Mouse (Mus musculus) neural tube, embryonic 13.5 days (tissue): Measurements from ENCODE around the gene Ubxn2a. TPM values are rescaled to one million over a fixed set of nuclear protein-coding genes. Genes with fewer than 3 reads are reported as not detected.
A peak's percentile ranks its signal among the peaks of the same experiment; 100 is the strongest.

Source experiments
- ATAC-seq: fragments of 200-750 bp; cut with Nextera tagmentation; 2 replicates; pipeline ENCODE4 v1.8.0; 2017; ENCODE audit warnings: low read depth, mild to moderate bottlenecking, moderate TSS enrichment, moderate library complexity
- H3K27ac ChIP-seq: fragments of 300-500 bp; sonication (generic); replicated peaks from 2 replicates; pipeline ENCODE4 v1.5.1; 2015; ENCODE audit warnings: moderate library complexity, mild to moderate bottlenecking, inconsistent platforms
- H3K27me3 ChIP-seq: fragments of 300-500 bp; sonication (generic); 2 replicates; pipeline ENCODE4 v1.6.1; 2015; ENCODE audit warnings: mild to moderate bottlenecking, inconsistent platforms
- H3K36me3 ChIP-seq: fragments of 300-500 bp; sonication (generic); 2 replicates; pipeline ENCODE4 v1.6.1; 2015; ENCODE audit warnings: mild to moderate bottlenecking, inconsistent platforms
- H3K4me1 ChIP-seq: fragments of 300-500 bp; sonication (generic); replicated peaks from 2 replicates; pipeline ENCODE4 v1.6.1; 2015; ENCODE audit warnings: inconsistent platforms
- H3K4me2 ChIP-seq: fragments of 300-500 bp; sonication (generic); 2 replicates; pipeline ENCODE4 v1.6.1; 2015; ENCODE audit warnings: inconsistent platforms, mild to moderate bottlenecking, moderate library complexity
- H3K4me3 ChIP-seq: fragments of 300-500 bp; sonication (generic); 2 replicates; pipeline ENCODE4 v1.5.1; 2015; ENCODE audit warnings: mild to moderate bottlenecking, inconsistent platforms
- H3K9ac ChIP-seq: fragments of 300-500 bp; sonication (generic); 2 replicates; pipeline ENCODE4 v1.6.1; 2015; ENCODE audit warnings: moderate library complexity, mild to moderate bottlenecking, inconsistent platforms
- H3K9me3 ChIP-seq: fragments of 300-500 bp; sonication (generic); 2 replicates; pipeline ENCODE4 v1.6.1; 2016; ENCODE audit warnings: inconsistent platforms
- WGBS: fragments of 180-500 bp; shearing (Covaris S2); methylation state at CpG from one replicate; pipeline ENCODE4 v1.1.7; 2015; 5-methylcytosine and 5-hydroxymethylcytosine counted together
- polyA plus RNA-seq: library from polyadenylated mRNA; unstranded; fragments of >200 nt; fragmentation: Nextera tagmentation; extraction: Ambion mirVana; gene quantifications from 2 replicates; pipeline ENCODE4 v1.2.1, GENCODE M21; 2015

The Ubxn2a gene
- polyA plus RNA-seq, 1 experiment from 2014 or later = 41.0 TPM

DNA sequence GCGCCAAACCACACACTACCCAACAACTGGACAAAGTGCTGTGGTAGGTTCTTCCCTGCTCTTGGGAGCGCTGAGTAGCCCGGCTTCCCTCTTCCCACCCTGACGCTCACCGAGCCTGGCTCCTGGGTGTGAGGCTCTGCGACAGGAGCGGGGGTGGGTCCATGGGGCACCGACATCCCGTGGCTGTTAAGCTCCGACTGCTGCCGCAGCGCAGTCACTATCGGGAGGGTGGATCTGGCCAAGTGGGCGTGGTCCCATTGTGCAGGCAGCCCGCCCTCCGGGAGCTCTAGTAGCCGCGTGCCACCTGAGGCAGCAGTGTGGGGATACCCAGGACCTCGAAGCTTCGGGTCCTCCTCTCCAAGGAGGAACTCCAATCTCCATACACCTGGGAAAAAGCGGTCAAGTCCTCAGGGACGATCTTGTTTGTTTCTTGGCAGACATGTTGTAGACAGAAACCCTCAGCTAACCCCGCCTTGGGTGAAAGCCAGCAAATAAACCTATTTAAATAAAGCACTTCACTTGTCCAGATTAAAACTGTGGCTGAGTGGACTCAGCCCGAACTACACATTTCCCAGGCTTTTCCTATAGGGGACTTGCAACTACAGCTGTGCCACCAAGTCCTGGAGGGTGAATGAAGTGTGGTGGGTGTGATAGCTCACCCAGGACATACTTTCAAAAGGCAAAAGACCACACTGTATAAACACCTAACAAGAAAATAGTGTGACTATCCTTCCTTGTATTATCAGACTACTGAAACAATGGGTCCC is 33.2 kb downstream of the Ubxn2a start, which contains the start of gene Mfsd2b:
Gene Mfsd2b, minus strand, starts transcription at position 199 of the 767 bp plus-strand sequence.
- peak within 1 kb of the TSS; percentile 84 for H3K4me2 ChIP-seq
- ATAC-seq = peak; percentile 89
- H3K27me3 ChIP-seq = 0 out of 2 replicates have a peak, but pooled peaks cover 5% of the 10 kb centered on the region
- peak within 1 kb of the TSS; percentile 71 for H3K9ac ChIP-seq
- H3K4me1 ChIP-seq = peaks cover 11% of the 10 kb centered on the region
- peak within 1 kb of the TSS; percentile 40 for H3K4me3 ChIP-seq
- H3K36me3 ChIP-seq = peaks cover 10% of the 10 kb centered on the region
- H3K27ac ChIP-seq = no peak within 1 kb of the TSS
- WGBS = 4% methylated on average over 24 of the region's 24 CpGs
- no peaks in the 10 kb centered on the region for H3K9me3 ChIP-seq

DNA sequence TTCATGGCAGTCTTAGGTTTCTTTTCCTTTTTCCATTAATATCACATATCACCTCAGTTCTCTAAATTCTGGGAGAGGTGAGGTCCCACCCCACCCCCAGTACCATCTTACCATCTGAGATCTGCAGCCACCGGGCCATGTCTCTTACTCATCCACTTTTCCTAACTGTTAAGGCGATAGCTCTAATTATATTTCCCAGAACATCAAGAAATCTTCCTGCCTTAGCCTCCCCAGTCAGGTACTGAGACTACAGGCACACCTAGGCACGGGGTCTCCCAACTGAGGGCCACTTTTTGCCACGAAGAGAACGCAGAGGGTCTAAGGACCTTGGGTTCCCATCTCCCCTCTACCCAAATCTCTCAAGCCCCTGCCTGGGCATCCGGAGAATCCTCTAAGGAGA is 34.0 kb downstream of the Ubxn2a start:
- WGBS = 82% methylated on average over 6 of the region's 6 CpGs
- H3K9ac ChIP-seq = peak overlapping the region; percentile 71; the same call in 1 of the 2 replicates
- peak overlapping the region; percentile 40 for H3K4me3 ChIP-seq
- H3K27ac ChIP-seq = no peak overlapping the region
- peaks cover 5% of the 10 kb centered on the region; the same call in 1 of the 2 replicates for H3K36me3 ChIP-seq
- H3K27me3 ChIP-seq = 0 out of 2 replicates have a peak, but pooled peaks cover 5% of the 10 kb centered on the region
- H3K4me1 ChIP-seq = peaks cover 11% of the 10 kb centered on the region
- H3K9me3 ChIP-seq = no peaks in the 10 kb centered on the region
- 0 out of 2 replicates have a peak, but pooled peaks have one; percentile 15 for ATAC-seq
- peak overlapping the region; percentile 84 for H3K4me2 ChIP-seq

DNA sequence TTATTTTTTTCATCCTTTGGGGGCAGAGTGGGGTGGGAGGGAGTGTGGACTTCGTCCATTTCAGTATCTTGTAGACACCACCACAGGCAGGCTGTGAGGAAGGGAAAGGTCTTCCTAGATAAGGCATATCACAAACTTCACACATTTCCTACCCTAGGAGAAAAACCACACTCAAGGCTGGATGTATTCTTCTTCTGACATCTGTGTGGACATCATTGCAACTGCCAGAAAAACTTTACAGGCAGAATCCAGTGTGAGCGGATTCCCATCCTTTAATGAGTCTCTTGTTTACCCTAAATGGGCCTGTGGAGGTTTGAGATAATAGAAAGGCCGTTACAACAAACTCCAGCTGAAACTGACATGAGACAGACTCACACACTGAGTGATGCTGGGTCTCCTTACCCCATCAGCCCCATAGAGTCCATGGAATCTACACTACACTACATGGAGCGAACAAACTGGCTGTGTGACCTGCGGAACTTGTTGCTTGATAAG is 34.5 kb downstream of the Ubxn2a start:
- Histone ChIP-seq H3K27me3 (0 out of 2 replicates have a peak, but pooled peaks cover 5% of the 10 kb centered on the region), H3K36me3 (0 out of 2 replicates have a peak, but pooled peaks cover under 1% of the 10 kb centered on the region), H3K4me1 (peaks cover 11% of the 10 kb centered on the region), H3K27ac (no peak overlapping the region), H3K9ac (no peak overlapping the region), H3K9me3 (no peaks in the 10 kb centered on the region), H3K4me2 (no peak overlapping the region), H3K4me3 (no peak overlapping the region)
- 75% methylated on average over 5 of the region's 5 CpGs for WGBS
- no peak for ATAC-seq

DNA sequence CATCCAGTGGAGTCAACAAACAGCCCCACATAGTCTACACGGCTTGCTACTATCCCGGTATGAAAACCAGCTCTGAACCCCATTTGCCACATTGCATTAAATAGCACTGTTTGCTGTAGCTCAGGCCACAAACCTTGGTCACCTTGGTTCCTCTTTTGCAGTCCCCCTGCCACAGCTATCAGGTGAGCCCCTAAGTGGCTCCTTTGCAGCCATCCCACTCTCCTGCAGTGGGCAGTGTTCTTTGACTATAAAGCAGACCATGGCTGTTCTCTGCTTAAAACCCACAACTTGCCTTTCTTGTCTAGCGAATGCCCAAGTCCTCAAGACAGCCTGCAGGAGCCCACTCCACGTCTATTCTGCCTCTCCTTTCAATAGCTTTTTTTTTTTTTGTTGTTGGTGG is 35.2 kb downstream of the Ubxn2a start:
- H3K27ac ChIP-seq = no peak overlapping the region
- H3K4me2 ChIP-seq = no peak overlapping the region
- no peak overlapping the region for H3K4me3 ChIP-seq
- no peaks in the 10 kb centered on the region for H3K9me3 ChIP-seq
- H3K4me1 ChIP-seq = peaks cover 11% of the 10 kb centered on the region
- ATAC-seq = no peak
- no peak overlapping the region for H3K9ac ChIP-seq
- H3K36me3 ChIP-seq = no peaks in the 10 kb centered on the region
- H3K27me3 ChIP-seq = 0 out of 2 replicates have a peak, but pooled peaks cover 5% of the 10 kb centered on the region
- WGBS = 58% methylated on average over 4 of the region's 4 CpGs

DNA sequence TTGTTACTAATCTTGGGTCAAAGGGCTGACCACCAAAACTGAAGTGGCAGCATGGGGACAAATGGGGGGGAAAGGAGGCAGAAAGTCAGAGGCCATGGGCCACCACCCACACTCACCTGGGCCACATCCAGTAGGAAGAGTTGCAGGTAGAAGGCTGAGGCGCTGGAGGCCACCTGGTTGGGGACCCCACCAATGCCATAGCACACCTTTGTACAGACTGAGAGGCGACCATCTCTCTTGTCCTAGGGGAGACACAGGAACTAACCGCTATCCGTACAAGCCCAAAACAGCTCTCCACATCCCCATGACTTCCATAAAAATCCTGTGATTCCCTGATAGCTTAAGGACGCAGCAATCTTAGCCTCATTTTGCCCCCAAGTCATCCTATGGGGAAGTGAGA is 36.2 kb downstream of the Ubxn2a start:
- Histone ChIP-seq H3K27ac (no peak overlapping the region), H3K27me3 (0 out of 2 replicates have a peak, but pooled peaks cover 5% of the 10 kb centered on the region), H3K4me1 (peaks cover 11% of the 10 kb centered on the region), H3K9ac (no peak overlapping the region), H3K4me2 (no peak overlapping the region), H3K4me3 (no peak overlapping the region), H3K36me3 (no peaks in the 10 kb centered on the region), H3K9me3 (no peaks in the 10 kb centered on the region)
- ATAC-seq = no peak
- 93% methylated on average over 5 of the region's 5 CpGs for WGBS

DNA sequence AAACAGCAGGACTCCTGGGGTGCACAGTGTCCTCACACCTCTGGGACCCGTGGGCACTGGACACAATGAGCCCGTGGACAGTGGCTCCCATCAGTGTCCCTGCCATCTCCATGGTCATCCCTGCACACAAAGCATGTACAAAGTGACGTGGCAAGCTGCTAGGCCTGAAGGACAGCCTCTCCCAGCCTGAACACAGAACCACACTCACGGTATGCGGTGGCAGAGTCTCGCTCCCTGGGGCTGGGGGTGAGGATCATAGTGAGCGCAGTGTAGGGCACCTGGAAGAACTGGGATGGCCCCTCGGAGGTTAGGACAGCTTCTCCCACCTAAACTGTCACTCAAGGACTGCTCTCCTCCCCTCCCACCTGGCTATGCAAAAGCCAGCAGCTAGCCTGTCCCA is 38.6 kb downstream of the Ubxn2a start:
- H3K9me3 ChIP-seq = no peaks in the 10 kb centered on the region
- ATAC-seq = no peak
- WGBS = 87% methylated on average over 8 of the region's 8 CpGs
- 0 out of 2 replicates have a peak, but pooled peaks cover 5% of the 10 kb centered on the region for H3K27me3 ChIP-seq
- peaks cover 11% of the 10 kb centered on the region for H3K4me1 ChIP-seq
- no peak overlapping the region for H3K4me2 ChIP-seq
- no peak overlapping the region for H3K9ac ChIP-seq
- H3K27ac ChIP-seq = no peak overlapping the region
- H3K36me3 ChIP-seq = no peaks in the 10 kb centered on the region
- H3K4me3 ChIP-seq = no peak overlapping the region

DNA sequence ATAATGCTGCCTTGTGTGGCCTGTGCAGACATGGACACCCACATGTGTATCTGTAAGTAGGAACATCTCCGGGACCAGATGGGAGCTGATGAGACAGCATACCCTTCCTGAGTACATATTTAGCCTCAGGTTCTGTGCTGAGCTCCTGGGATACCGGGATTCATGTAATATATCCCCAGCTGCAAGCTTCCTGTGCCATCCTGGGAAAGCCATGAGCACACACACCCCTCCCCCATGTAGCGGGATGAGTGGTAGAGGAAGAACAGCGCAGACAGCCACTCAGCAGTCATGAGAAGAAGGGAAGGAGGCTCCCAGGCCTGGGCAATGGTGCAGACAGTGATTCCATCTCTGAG is 43.2 kb downstream of the Ubxn2a start:
- H3K4me1 ChIP-seq = peaks cover 13% of the 10 kb centered on the region
- 62% methylated on average over 4 of the region's 4 CpGs for WGBS
- ATAC-seq = 0 out of 2 replicates have a peak, but pooled peaks have one; percentile 19
- H3K9me3 ChIP-seq = no peaks in the 10 kb centered on the region
- H3K4me2 ChIP-seq = no peak overlapping the region
- no peak overlapping the region for H3K4me3 ChIP-seq
- no peaks in the 10 kb centered on the region for H3K27me3 ChIP-seq
- H3K9ac ChIP-seq = peak overlapping the region; percentile 4; the same call in 1 of the 2 replicates
- H3K36me3 ChIP-seq = no peaks in the 10 kb centered on the region
- H3K27ac ChIP-seq = peak overlapping the region; percentile 62

DNA sequence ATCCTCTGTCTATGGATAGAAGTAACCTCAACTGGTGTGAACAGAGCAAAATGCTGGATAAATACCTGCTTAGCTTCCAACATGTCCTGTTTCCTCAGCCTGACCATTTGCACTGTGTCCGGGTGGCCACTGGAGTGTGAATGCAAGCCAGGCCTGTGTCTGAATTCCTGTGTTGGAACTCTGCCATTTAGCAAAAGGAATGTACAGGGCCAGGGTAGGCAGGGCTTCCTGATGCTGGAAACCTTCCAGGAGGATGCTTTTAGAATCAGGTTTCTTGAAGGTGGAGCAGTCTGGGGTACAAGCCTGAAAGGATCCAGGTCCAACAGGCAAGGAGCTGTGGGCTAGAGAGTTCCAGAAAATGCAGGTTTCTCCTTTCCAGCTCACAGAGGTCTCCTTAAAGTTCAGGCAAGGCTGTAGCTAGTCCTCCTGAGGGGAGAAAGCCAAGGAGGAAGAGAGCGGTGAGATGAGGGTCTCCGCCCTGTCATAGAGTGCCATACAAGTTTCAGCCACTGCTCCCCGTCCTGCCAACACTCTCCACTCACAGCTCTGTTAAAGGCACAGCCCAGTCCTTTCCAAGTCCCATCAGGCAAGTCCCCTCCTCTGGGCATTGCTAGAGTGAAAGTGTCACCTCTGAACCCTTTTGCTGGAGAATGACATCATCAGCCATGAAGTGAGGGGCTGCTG is 43.7 kb downstream of the Ubxn2a start:
- Histone ChIP-seq H3K9me3 (no peaks in the 10 kb centered on the region), H3K36me3 (no peaks in the 10 kb centered on the region), H3K27me3 (no peaks in the 10 kb centered on the region), H3K4me2 (no peak overlapping the region), H3K9ac (peak overlapping the region; percentile 26; the same call in 1 of the 2 replicates), H3K27ac (peak overlapping the region; percentile 62), H3K4me3 (no peak overlapping the region), H3K4me1 (peaks cover 13% of the 10 kb centered on the region)
- ATAC-seq = no peak
- 64% methylated on average over 4 of the region's 4 CpGs for WGBS

DNA sequence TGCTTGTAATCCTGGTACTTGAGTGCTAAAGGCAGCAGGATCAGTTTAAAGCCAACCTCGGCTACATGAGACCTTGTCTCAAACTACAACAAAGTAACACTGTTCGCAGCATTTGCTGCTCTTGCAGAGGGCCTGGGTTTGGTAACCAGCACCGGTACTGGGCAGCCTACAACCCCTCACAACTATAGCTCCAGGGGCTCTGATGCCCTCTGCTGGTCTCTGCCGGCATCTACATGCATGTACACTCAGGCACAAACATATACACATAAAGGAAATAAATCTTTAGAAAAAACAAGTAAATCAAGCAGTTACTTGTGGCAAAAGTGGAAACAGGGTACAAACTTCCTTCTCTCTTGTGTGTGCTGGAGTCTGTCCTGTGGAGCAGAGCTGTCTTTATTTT is 44.8 kb downstream of the Ubxn2a start:
- H3K9me3 ChIP-seq = no peaks in the 10 kb centered on the region
- 86% methylated on average over 4 of the region's 4 CpGs for WGBS
- ATAC-seq = no peak
- H3K4me3 ChIP-seq = no peak overlapping the region
- H3K4me1 ChIP-seq = peaks cover 17% of the 10 kb centered on the region
- no peak overlapping the region for H3K4me2 ChIP-seq
- no peak overlapping the region for H3K9ac ChIP-seq
- H3K27me3 ChIP-seq = no peaks in the 10 kb centered on the region
- 0 out of 2 replicates have a peak, but pooled peaks cover 4% of the 10 kb centered on the region for H3K36me3 ChIP-seq
- no peak overlapping the region for H3K27ac ChIP-seq

DNA sequence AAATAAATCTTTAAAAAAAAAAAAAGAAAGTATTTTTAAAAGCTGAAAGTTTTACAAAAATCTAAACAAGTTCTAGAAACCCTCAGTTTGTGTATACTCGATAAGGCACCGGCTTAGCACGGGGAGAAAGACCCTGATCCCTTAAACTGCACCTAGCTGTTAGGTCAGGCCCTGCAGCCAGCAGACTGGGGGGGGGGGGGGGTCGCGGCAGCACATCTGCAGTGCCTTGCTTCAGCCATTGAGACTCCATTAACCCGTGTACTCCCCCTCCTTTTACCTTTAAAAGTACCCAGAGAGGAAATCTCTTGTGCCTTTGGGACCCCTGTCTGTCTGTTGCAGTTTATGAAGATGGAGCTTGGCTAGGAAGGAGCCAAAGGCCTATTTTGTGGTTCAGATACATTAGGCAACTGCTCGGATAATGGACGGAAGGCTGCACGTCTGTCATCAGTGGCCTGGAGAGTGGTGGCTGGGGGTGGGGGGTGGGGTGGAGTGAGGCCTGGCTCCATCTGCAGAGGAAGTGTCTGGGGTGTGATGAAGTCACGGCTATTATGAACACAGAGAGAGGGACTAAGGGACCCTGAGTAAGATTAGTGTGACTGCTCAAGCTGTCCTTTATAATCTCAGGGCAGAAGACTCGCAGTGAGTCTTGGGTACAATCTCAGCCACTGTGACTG is 48.1 kb downstream of the Ubxn2a start:
- 31% methylated on average over 11 of the region's 11 CpGs for WGBS
- Histone ChIP-seq H3K9ac (no peak overlapping the region), H3K4me2 (no peak overlapping the region), H3K9me3 (no peaks in the 10 kb centered on the region), H3K27me3 (no peaks in the 10 kb centered on the region), H3K4me1 (peaks cover 16% of the 10 kb centered on the region), H3K4me3 (no peak overlapping the region), H3K36me3 (peaks cover 15% of the 10 kb centered on the region), H3K27ac (peak overlapping the region; percentile 78)
- ATAC-seq = peak; percentile 77

DNA sequence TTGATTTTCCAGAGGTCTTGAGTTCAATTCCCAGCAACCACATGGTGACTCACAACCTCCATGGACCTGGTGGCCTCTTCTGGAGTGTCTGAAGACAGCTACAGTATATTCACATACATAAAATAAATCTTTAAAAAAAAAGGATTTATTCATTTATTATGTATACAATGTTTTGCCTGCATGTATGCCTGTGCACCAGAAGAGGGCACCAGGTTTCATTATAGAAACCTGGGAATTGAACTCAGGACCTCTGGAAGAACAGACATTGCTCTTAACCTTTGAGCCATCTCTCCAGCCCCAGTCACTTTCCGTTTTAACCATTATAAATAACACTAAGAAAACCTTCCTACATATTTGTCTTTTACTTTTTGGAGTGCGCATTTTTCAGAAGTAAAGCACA is 50.7 kb downstream of the Ubxn2a start:
- H3K36me3 ChIP-seq = peaks cover 22% of the 10 kb centered on the region
- no peaks in the 10 kb centered on the region for H3K9me3 ChIP-seq
- no peak overlapping the region for H3K27ac ChIP-seq
- no peak overlapping the region for H3K4me3 ChIP-seq
- no peak for ATAC-seq
- H3K4me1 ChIP-seq = peaks cover 6% of the 10 kb centered on the region
- no peak overlapping the region for H3K4me2 ChIP-seq
- no peak overlapping the region for H3K9ac ChIP-seq
- WGBS = 96% methylated on average over 2 of the region's 2 CpGs
- H3K27me3 ChIP-seq = no peaks in the 10 kb centered on the region
